In the genomic region with DNA sequence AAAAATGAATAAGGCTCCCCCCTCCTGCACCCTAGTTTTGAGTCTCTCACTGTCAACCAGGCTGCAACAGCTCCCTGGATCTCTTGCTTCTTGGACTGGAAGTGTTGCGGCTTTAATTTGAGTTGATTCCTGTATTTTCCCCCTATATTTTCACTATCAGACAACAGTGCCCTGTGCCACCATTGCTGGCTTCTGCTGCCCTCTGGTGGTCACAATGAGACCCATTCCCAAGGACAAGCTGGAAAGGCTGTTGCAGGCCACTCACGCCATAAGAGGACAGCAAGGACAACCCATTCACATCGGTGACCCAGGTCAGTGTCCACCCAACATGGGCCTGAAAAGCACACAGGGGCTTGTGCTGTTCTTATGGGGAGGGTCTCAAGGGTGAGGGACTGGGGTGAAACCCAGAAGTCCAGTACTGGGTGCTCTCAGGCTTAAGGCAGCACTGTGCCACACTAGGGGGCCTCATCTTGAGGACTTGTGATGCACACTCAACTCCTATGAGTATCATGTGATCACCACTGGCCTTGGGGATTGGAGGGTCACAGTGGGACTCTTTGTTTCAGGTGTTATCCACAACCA, we compare ENCODE assay signal across 8 mouse cellular contexts.
DNase-seq lines count a peak whose midpoint lies in the region; ATAC-seq and TF ChIP-seq lines count a peak whose summit lies in the region.

No protein-coding gene starts in this region.

- H3K9me3 ChIP-seq in embryonic facial prominence, embryonic 10.5 days, result no peaks in the 10 kb centered on the region
- no peaks in the 10 kb centered on the region for H3K9me3 ChIP-seq in kidney, embryonic 14.5 days (ENCODE audit: control insufficient read depth, low read length)
- H3K9me3 ChIP-seq in limb, embryonic 15.5 days, result no peaks in the 10 kb centered on the region

- ATAC-seq in kidney, embryonic 14.5 days (ENCODE audit: low FRiP score, low TSS enrichment), result peak; percentile 85
- peak; percentile 40; the same call in 1 of the 2 replicates for ATAC-seq in limb, embryonic 15.5 days (ENCODE audit: insufficient number of reproducible peaks, low FRiP score, low TSS enrichment, low read depth)

- no peak overlapping the region for H3K27ac ChIP-seq in embryonic facial prominence, embryonic 10.5 days (replicated peaks)
- H3K27ac ChIP-seq in heart, adult 2 months, result no peak overlapping the region; the same call in 1 of the 2 replicates
- no peak overlapping the region for H3K27ac ChIP-seq in kidney, embryonic 14.5 days (ENCODE audit: low read depth, low read length)
- H3K27ac ChIP-seq in limb, embryonic 15.5 days, result no peak overlapping the region

- peak; percentile 96 for TF ChIP-seq CTCF in heart, adult 2 months (IDR thresholded peaks at IDR 0.05)

- no peak overlapping the region for H3K4me3 ChIP-seq in embryonic facial prominence, embryonic 10.5 days
- no peak overlapping the region for H3K4me3 ChIP-seq in heart, adult 2 months
- H3K4me3 ChIP-seq in kidney, embryonic 14.5 days (ENCODE audit: low read length), result no peak overlapping the region
- no peak overlapping the region for H3K4me3 ChIP-seq in limb, embryonic 15.5 days

- DNase-seq in 3T3-L1 (ENCODE audit: low read depth, low spot score), result peak; percentile 84
- DNase-seq in adrenal gland, postnatal 14 days, result peak; percentile 91
- peak; percentile 82 for DNase-seq in embryonic facial prominence, embryonic 10.5 days (ENCODE audit: low spot score)
- peak; percentile 79 to 84 for DNase-seq in heart, adult 2 months
- DNase-seq in natural killer cell, adult 2 months (ENCODE audit: low spot score in 2 of 2), result peak; percentile 58 to 75
- peak; percentile 88 for DNase-seq in splenic B cell, adult 2 months (ENCODE audit: low read depth, low spot score)

- H3K4me2 ChIP-seq in kidney, embryonic 14.5 days (replicated peaks; ENCODE audit: low read depth, low read length), result no peak overlapping the region
- H3K4me2 ChIP-seq in limb, embryonic 15.5 days, result no peak overlapping the region

- H3K79me2 ChIP-seq in heart, adult 2 months (replicated peaks; ENCODE audit: control insufficient read depth, insufficient read depth, low read length), result no peaks in the 10 kb centered on the region

- TF ChIP-seq POLR2A in heart, adult 2 months (IDR thresholded peaks at IDR 0.05; ENCODE audit: insufficient read depth, low read depth, low read length), result peak; percentile 16; the same call in 1 of the 2 replicates

- H3K36me3 ChIP-seq in embryonic facial prominence, embryonic 10.5 days (replicated peaks), result no peaks in the 10 kb centered on the region
- no peaks in the 10 kb centered on the region for H3K36me3 ChIP-seq in heart, adult 2 months (ENCODE audit: control insufficient read depth, insufficient read depth, low read length)
- no peaks in the 10 kb centered on the region for H3K36me3 ChIP-seq in kidney, embryonic 14.5 days (ENCODE audit: control insufficient read depth, insufficient read depth, low read length)
- no peaks in the 10 kb centered on the region for H3K36me3 ChIP-seq in limb, embryonic 15.5 days
- H3K36me3 ChIP-seq in splenic B cell, adult 2 months (ENCODE audit: control insufficient read depth, insufficient read depth, low read length, poor library complexity, severe bottlenecking), result no peaks in the 10 kb centered on the region

- peak; percentile 93 for TF ChIP-seq EP300 in heart, adult 2 months (IDR thresholded peaks at IDR 0.05; ENCODE audit: insufficient read depth, low read depth, low read length)

- H3K27me3 ChIP-seq in embryonic facial prominence, embryonic 10.5 days (replicated peaks; ENCODE audit: low read depth, poor library complexity, severe bottlenecking), result no peaks in the 10 kb centered on the region
- H3K27me3 ChIP-seq in heart, adult 2 months (ENCODE audit: control insufficient read depth, insufficient read depth, low read length), result no peaks in the 10 kb centered on the region
- no peaks in the 10 kb centered on the region for H3K27me3 ChIP-seq in kidney, embryonic 14.5 days (ENCODE audit: control insufficient read depth, insufficient read depth, low read length)
- no peaks in the 10 kb centered on the region for H3K27me3 ChIP-seq in limb, embryonic 15.5 days
- no peaks in the 10 kb centered on the region for H3K27me3 ChIP-seq in splenic B cell, adult 2 months (ENCODE audit: control insufficient read depth, insufficient read depth, low read length, poor library complexity, severe bottlenecking)

- intact Hi-C loops in heart, adult 2 months (cut with DNase I), result loop anchor here (1.0 to 10.0 kb wide), 6 partner anchors 69 to 263 kb away; no protein-coding TSS in a partner anchor

- 33% methylated on average over 3 of the region's 3 CpGs for WGBS in embryonic facial prominence, embryonic 10.5 days
- WGBS in heart, adult 2 months, result 6% methylated on average over 3 of the region's 3 CpGs
- WGBS in kidney, embryonic 14.5 days, result 23% methylated on average over 3 of the region's 3 CpGs
- WGBS in limb, embryonic 15.5 days, result 25% methylated on average over 3 of the region's 3 CpGs

- peaks cover 9% of the 10 kb centered on the region; the same call in 1 of the 2 replicates for H3K4me1 ChIP-seq in embryonic facial prominence, embryonic 10.5 days
- H3K4me1 ChIP-seq in heart, adult 2 months (ENCODE audit: control insufficient read depth, insufficient read depth, low read length), result peaks cover 14% of the 10 kb centered on the region
- H3K4me1 ChIP-seq in kidney, embryonic 14.5 days (ENCODE audit: control insufficient read depth, insufficient read depth, low read length), result no peaks in the 10 kb centered on the region
- no peaks in the 10 kb centered on the region for H3K4me1 ChIP-seq in limb, embryonic 15.5 days

- no peak overlapping the region for H3K9ac ChIP-seq in heart, adult 2 months (ENCODE audit: low read depth, low read length)
- no peak overlapping the region for H3K9ac ChIP-seq in kidney, embryonic 14.5 days (ENCODE audit: low read depth, low read length)
- no peak overlapping the region for H3K9ac ChIP-seq in limb, embryonic 15.5 days
